Mouse (Mus musculus) bone marrow macrophage, adult 2 months (primary cell): ENCODE measurements at regions not wholly inside any gene's neighbourhood (a gene's known extent, or its start where the extent isn't known, plus 50 kb on each side); places are given as distances from the start of the nearest gene placed in this dataset.

ENCODE experiments used
- H3K27ac ChIP-seq: 2 replicates; pipeline ENCODE4 v1.5.1; 2012; ENCODE audit warnings: low read depth, low read length; ENCODE audit not compliant: insufficient read depth
- H3K4me1 ChIP-seq: 2 replicates; pipeline ENCODE4 v1.6.1; 2012; ENCODE audit warnings: low read length; ENCODE audit not compliant: control insufficient read depth, insufficient read depth
- H3K4me3 ChIP-seq: 2 replicates; pipeline ENCODE4 v1.5.1; 2012; ENCODE audit warnings: mild to moderate bottlenecking, low read length, moderate library complexity; ENCODE audit not compliant: insufficient read depth
- CTCF ChIP-seq: IDR thresholded peaks from 2 replicates; pipeline ENCODE4 v1.5.1; 2012; ENCODE audit warnings: low read depth, mild to moderate bottlenecking, low read length, moderate library complexity
- POLR2A ChIP-seq: IDR thresholded peaks from 2 replicates; pipeline ENCODE4 v1.6.1; 2012; ENCODE audit warnings: mild to moderate bottlenecking, low read depth, low read length, borderline replicate concordance

GRCm38 (mm10) chr2:74119167-74119937, 208.2 kb upstream of the Atp5g3 start:
- Histone ChIP-seq H3K4me3 (no peak overlapping the region), H3K27ac (no peak overlapping the region), H3K4me1 (no peaks in the 10 kb centered on the region)
- TF ChIP-seq POLR2A (no peak), CTCF (no peak)

- no peak overlapping the region for H3K27ac ChIP-seq
- H3K4me1 ChIP-seq = no peaks in the 10 kb centered on the region
- TF ChIP-seq POLR2A (no peak), CTCF (no peak)
- H3K4me3 ChIP-seq = no peak overlapping the region
Observed at GRCm38 (mm10) chr2:74106472-74106871, 195.3 kb upstream of the Atp5g3 start.

- TF ChIP-seq CTCF (no peak), POLR2A (no peak)
- peaks cover 7% of the 10 kb centered on the region for H3K4me1 ChIP-seq
- peak overlapping the region; percentile 4; the same call in 1 of the 2 replicates for H3K27ac ChIP-seq
Observed at GRCm38 (mm10) chr2:74099671-74100372, 188.7 kb upstream of the Atp5g3 start.

DNA sequence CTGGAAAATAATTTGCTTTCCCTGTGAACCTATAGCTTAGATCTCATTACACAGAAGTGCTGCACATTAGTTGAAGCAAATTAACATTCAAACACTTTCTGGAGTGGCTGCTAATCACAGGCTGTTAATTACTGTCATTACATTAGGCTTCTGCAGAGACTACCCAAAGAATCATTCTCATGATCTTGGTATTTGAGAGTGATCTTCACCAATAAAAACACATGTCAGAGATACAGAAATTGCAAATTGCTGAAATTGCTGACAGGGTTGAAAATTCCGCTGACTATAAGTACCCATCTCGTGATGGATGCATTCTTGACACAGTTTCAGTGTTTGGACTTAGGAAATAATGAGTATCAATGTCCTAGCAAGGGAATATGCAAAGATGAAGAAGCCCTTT, 185.7 kb upstream of the Atp5g3 start:
- H3K4me3 ChIP-seq = no peak overlapping the region
- no peak for TF ChIP-seq POLR2A
- TF ChIP-seq CTCF = no peak
- H3K27ac ChIP-seq = no peak overlapping the region
- peaks cover 7% of the 10 kb centered on the region for H3K4me1 ChIP-seq

More at GRCm38 (mm10) chr2:74099671-74100372, 188.7 kb upstream of the Atp5g3 start:
- no peak overlapping the region for H3K4me3 ChIP-seq

DNA sequence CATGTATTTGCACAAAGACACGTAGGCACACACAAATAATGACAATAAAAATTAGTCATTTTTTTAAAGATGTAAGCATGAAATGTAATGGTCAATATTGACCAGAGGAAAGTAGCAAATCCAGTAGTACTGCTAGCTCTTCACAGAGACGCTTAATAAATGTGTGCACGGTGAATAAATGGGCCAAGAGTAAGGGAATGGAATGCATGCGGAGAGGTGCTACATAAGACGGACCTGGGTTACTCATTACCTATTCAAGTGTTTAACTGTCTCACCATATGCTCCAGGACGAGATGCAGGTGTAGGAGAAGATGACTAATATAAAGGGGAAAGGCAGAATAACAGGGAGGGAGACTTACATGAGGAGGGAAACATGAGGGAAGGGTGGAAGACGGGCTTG, 182.4 kb upstream of the Atp5g3 start:
- no peak for TF ChIP-seq CTCF
- no peak for TF ChIP-seq POLR2A
- H3K4me3 ChIP-seq = no peak overlapping the region
- no peak overlapping the region for H3K27ac ChIP-seq
- peaks cover 2% of the 10 kb centered on the region; the same call in 1 of the 2 replicates for H3K4me1 ChIP-seq

DNA sequence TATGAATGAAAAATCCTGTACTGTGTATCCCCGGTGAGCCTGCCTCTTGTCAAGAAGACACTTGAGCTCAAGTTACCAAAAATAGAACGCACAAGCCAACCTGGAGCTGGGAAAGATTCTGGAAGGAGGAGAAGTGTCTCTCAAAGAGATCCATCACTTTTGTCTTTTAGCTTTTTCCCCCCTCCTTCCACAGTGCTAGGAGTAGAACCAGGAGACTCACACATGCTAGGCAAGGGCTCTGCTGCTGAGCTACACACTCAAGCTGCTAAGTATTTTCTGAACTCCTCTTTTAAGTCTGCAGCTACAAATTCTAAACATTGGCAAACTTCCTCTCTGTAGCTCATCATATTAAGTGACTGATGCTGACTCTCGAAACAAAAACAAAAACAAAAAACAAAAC, 176.2 kb upstream of the Atp5g3 start:
- Histone ChIP-seq H3K4me1 (no peaks in the 10 kb centered on the region), H3K27ac (no peak overlapping the region), H3K4me3 (no peak overlapping the region)
- TF ChIP-seq POLR2A (no peak), CTCF (no peak)

- TF ChIP-seq CTCF = no peak
- TF ChIP-seq POLR2A = no peak
- no peak overlapping the region for H3K27ac ChIP-seq
- H3K4me1 ChIP-seq = no peaks in the 10 kb centered on the region
Observed at GRCm38 (mm10) chr2:74084971-74085370, 173.8 kb upstream of the Atp5g3 start.

DNA sequence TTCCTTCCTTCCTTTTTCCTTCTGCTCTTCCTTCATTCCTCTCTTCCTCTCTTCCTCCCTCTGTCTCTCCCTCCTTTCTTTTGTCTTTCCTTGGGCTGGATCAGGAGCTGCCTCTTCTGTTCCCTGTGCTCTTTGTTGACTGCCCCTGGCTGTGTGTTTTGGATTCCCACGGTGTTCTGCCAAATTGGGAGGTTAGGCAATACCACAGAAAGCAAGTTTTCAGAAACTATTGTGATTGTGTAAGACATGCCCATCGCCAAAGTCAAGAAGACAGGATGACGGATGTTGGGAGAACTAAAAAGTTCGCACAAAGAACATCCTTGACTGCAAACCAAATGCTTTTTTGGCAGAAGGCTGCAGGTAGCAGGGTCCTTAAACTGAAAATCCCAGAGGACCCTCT, 165.6 kb upstream of the Atp5g3 start:
- TF ChIP-seq POLR2A = no peak
- TF ChIP-seq CTCF = no peak

More at GRCm38 (mm10) chr2:74084971-74085370, 173.8 kb upstream of the Atp5g3 start:
- H3K4me3 ChIP-seq = no peak overlapping the region

DNA sequence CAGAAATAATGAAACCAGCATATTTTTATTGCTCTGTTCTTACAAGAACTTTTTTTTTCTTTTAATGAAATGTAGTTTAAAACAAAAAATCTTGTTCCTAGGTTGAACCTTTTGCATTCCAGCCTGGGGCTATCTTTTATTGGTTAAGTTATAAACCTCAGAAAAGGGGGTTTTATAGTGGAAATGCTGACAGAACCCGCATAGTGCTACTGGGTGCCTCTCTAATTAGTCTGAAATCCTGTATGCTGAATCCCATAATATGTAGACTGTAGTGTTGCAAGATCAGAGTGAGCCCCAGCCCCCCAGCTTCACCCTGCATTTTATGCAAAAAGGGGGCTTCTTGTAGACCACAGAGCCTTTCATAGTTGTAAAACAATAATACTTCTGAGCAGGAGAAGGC, 164.4 kb upstream of the Atp5g3 start:
- Histone ChIP-seq H3K27ac (no peak overlapping the region), H3K4me1 (no peaks in the 10 kb centered on the region), H3K4me3 (no peak overlapping the region)
- TF ChIP-seq CTCF (no peak), POLR2A (no peak)

More for the DNA sequence above, 165.6 kb upstream of the Atp5g3 start:
- Histone ChIP-seq H3K4me3 (no peak overlapping the region), H3K4me1 (no peaks in the 10 kb centered on the region), H3K27ac (no peak overlapping the region)

GRCm38 (mm10) chr2:74073396-74073795, 162.3 kb upstream of the Atp5g3 start:
- no peak overlapping the region for H3K27ac ChIP-seq

More at GRCm38 (mm10) chr2:74073396-74073795, 162.3 kb upstream of the Atp5g3 start:
- Histone ChIP-seq H3K4me3 (no peak overlapping the region), H3K4me1 (no peaks in the 10 kb centered on the region)
- no peak for TF ChIP-seq POLR2A
- TF ChIP-seq CTCF = no peak
